7 mouse cellular contexts compared by ENCODE assay signal in genomic region chr15:99139669-99140068, GRCm38 (mm10). TPM values are rescaled to one million over a fixed set of nuclear protein-coding genes. Genes with fewer than 3 reads are reported as not detected.
A peak's percentile ranks its signal among the peaks of the same experiment; 100 is the strongest.
DNase-seq lines count a peak whose midpoint lies in the region; ATAC-seq lines count a peak whose summit lies in the region.

No protein-coding gene starts in this region.

- H3K36me3 ChIP-seq in midbrain, embryonic 14.5 days (ENCODE audit: control insufficient read depth, insufficient read depth, low read length), result no peaks in the 10 kb centered on the region
- 0 out of 2 replicates have a peak, but pooled peaks cover 9% of the 10 kb centered on the region for H3K36me3 ChIP-seq in midbrain, embryonic 13.5 days
- H3K36me3 ChIP-seq in heart, embryonic 11.5 days (ENCODE audit: control insufficient read depth, insufficient read depth, low read length), result 0 out of 2 replicates have a peak, but pooled peaks cover 5% of the 10 kb centered on the region

- no peaks in the 10 kb centered on the region for H3K27me3 ChIP-seq in midbrain, embryonic 14.5 days (ENCODE audit: control insufficient read depth, insufficient read depth, low read length)
- H3K27me3 ChIP-seq in midbrain, embryonic 13.5 days, result no peaks in the 10 kb centered on the region
- no peaks in the 10 kb centered on the region for H3K27me3 ChIP-seq in heart, embryonic 11.5 days (ENCODE audit: control insufficient read depth, insufficient read depth, low read length)

- H3K9ac ChIP-seq in midbrain, embryonic 14.5 days (replicated peaks; ENCODE audit: low read length), result no peak overlapping the region
- no peak overlapping the region for H3K9ac ChIP-seq in midbrain, embryonic 13.5 days (replicated peaks)
- H3K9ac ChIP-seq in heart, embryonic 11.5 days (ENCODE audit: low read depth, low read length), result no peak overlapping the region

- peak; percentile 78 for DNase-seq in midbrain, embryonic 14.5 days
- peak; percentile 83 for DNase-seq in R1 (ENCODE audit: low read depth, low spot score)
- peak; percentile 66 to 77 for DNase-seq in cerebellum, postnatal 14 days
- peak; percentile 63 to 72 for DNase-seq in kidney, postnatal 4 days
- peak; percentile 39 for DNase-seq in right cerebral cortex, postnatal 4 days

- no peaks in the 10 kb centered on the region for H3K4me1 ChIP-seq in midbrain, embryonic 14.5 days (ENCODE audit: control insufficient read depth, insufficient read depth, low read length)
- H3K4me1 ChIP-seq in midbrain, embryonic 13.5 days (replicated peaks), result peaks cover 10% of the 10 kb centered on the region
- peaks cover 20% of the 10 kb centered on the region for H3K4me1 ChIP-seq in heart, embryonic 11.5 days (ENCODE audit: control insufficient read depth, insufficient read depth, low read length)

- no peak overlapping the region for H3K4me2 ChIP-seq in midbrain, embryonic 14.5 days (ENCODE audit: low read length)
- no peak overlapping the region for H3K4me2 ChIP-seq in midbrain, embryonic 13.5 days (replicated peaks)
- no peak overlapping the region for H3K4me2 ChIP-seq in heart, embryonic 11.5 days

- 46% methylated on average over 6 of the region's 6 CpGs for WGBS in midbrain, embryonic 14.5 days
- 53% methylated on average over 6 of the region's 6 CpGs for WGBS in midbrain, embryonic 13.5 days
- 72% methylated on average over 6 of the region's 6 CpGs for WGBS in heart, embryonic 11.5 days (ENCODE audit: insufficient replicate concordance)

- no peak overlapping the region for H3K27ac ChIP-seq in midbrain, embryonic 14.5 days (replicated peaks; ENCODE audit: low read depth, low read length)
- H3K27ac ChIP-seq in midbrain, embryonic 13.5 days, result no peak overlapping the region
- H3K27ac ChIP-seq in heart, embryonic 11.5 days (ENCODE audit: low read depth, low read length), result peak overlapping the region; percentile 29; the same call in 1 of the 2 replicates

- no peaks in the 10 kb centered on the region; the same call in 1 of the 2 replicates for H3K9me3 ChIP-seq in midbrain, embryonic 14.5 days (ENCODE audit: control insufficient read depth, low read length)
- H3K9me3 ChIP-seq in midbrain, embryonic 13.5 days, result no peaks in the 10 kb centered on the region
- 0 out of 2 replicates have a peak, but pooled peaks cover 2% of the 10 kb centered on the region for H3K9me3 ChIP-seq in heart, embryonic 11.5 days (replicated peaks; ENCODE audit: control insufficient read depth, low read length)

- no peak for ATAC-seq in midbrain, embryonic 14.5 days (ENCODE audit: low FRiP score, low TSS enrichment)
- ATAC-seq in midbrain, embryonic 13.5 days, result no peak
- ATAC-seq in heart, embryonic 11.5 days (replicated peaks; ENCODE audit: insufficient number of reproducible peaks, low FRiP score, low TSS enrichment), result no peak

- no peak overlapping the region for H3K4me3 ChIP-seq in midbrain, embryonic 14.5 days (replicated peaks; ENCODE audit: low read depth, low read length)
- H3K4me3 ChIP-seq in midbrain, embryonic 13.5 days (replicated peaks), result no peak overlapping the region
- no peak overlapping the region for H3K4me3 ChIP-seq in heart, embryonic 11.5 days (ENCODE audit: low read depth, low read length)

RNA-seq across cellular contexts. Expression of gene Spats2, which starts 14.0 kb away (rescaled TPM):
- polyA plus RNA-seq in midbrain, embryonic 14.5 days (2014; fragmentation: Nextera tagmentation; extraction: Ambion mirVana), result 36.2 and 41.6 TPM in 2 replicates
- 40.6 and 45.7 TPM in 2 replicates for polyA plus RNA-seq in midbrain, embryonic 13.5 days (2015; fragmentation: Nextera tagmentation; extraction: Ambion mirVana)
- polyA plus RNA-seq in heart, embryonic 11.5 days (2014; fragmentation: Nextera tagmentation; extraction: Ambion mirVana), result 43.5 and 45.2 TPM in 2 replicates

RNA-seq across cellular contexts. Expression of gene Dnajc22, which starts 46.7 kb away (rescaled TPM):
- polyA plus RNA-seq in midbrain, embryonic 14.5 days (2014; fragmentation: Nextera tagmentation; extraction: Ambion mirVana), result 0.71 and 1.6 TPM in 2 replicates
- 1.7 and 1.8 TPM in 2 replicates for polyA plus RNA-seq in midbrain, embryonic 13.5 days (2015; fragmentation: Nextera tagmentation; extraction: Ambion mirVana)
- 0.96 and 1.7 TPM in 2 replicates for polyA plus RNA-seq in heart, embryonic 11.5 days (2014; fragmentation: Nextera tagmentation; extraction: Ambion mirVana)

RNA-seq across cellular contexts. Expression of gene C1ql4, which starts 52.1 kb away (rescaled TPM):
- 13.2 and 13.7 TPM in 2 replicates for polyA plus RNA-seq in midbrain, embryonic 14.5 days (2014; fragmentation: Nextera tagmentation; extraction: Ambion mirVana)
- polyA plus RNA-seq in midbrain, embryonic 13.5 days (2015; fragmentation: Nextera tagmentation; extraction: Ambion mirVana), result 10.1 and 13.7 TPM in 2 replicates
- 0.20 and 0.27 TPM in 2 replicates for polyA plus RNA-seq in heart, embryonic 11.5 days (2014; fragmentation: Nextera tagmentation; extraction: Ambion mirVana)
